Mouse (Mus musculus) urinary bladder, postnatal 14 days (tissue): ENCODE results near the gene Odf3l2.

Experiments
- DNase-seq: peaks from one replicate; pipeline ENCODE4 v3.0.0; 2021; ENCODE audit warnings: low spot score

Gene Odf3l2

GRCm38 (mm10) chr10:79670071-79670888, 24.7 kb upstream of the Odf3l2 start:
- DNase-seq: no peak

GRCm38 (mm10) chr10:79669576-79670057, 24.1 kb upstream of the Odf3l2 start:
- DNase-seq: peak; percentile 73

- peak; percentile 87 for DNase-seq
Measured at GRCm38 (mm10) chr10:79668771-79669575, 23.4 kb upstream of the Odf3l2 start, which contains the start of gene Tpgs1. Gene Tpgs1 (plus strand): TSS chr10:79669369.

GRCm38 (mm10) chr10:79668076-79668475, 22.5 kb upstream of the Odf3l2 start:
- no peak for DNase-seq

GRCm38 (mm10) chr10:79666493-79666892, 21.0 kb upstream of the Odf3l2 start:
- DNase-seq: no peak

- DNase-seq: no peak
Measured at GRCm38 (mm10) chr10:79665051-79665450, 19.5 kb upstream of the Odf3l2 start.

GRCm38 (mm10) chr10:79664131-79664665, 18.7 kb upstream of the Odf3l2 start, which contains the start of gene Madcam1:
Gene Madcam1 (plus strand): TSS chr10:79664559.
- DNase-seq: peak; percentile 66

- DNase-seq: no peak
Measured at GRCm38 (mm10) chr10:79661861-79662260, 16.3 kb upstream of the Odf3l2 start.

GRCm38 (mm10) chr10:79660298-79660697, 14.8 kb upstream of the Odf3l2 start:
- DNase-seq: no peak

GRCm38 (mm10) chr10:79658829-79659228, 13.3 kb upstream of the Odf3l2 start:
- no peak for DNase-seq

GRCm38 (mm10) chr10:79654946-79655395, 9.4 kb upstream of the Odf3l2 start:
- no peak for DNase-seq

GRCm38 (mm10) chr10:79652789-79653188, 7.3 kb upstream of the Odf3l2 start:
- no peak for DNase-seq

GRCm38 (mm10) chr10:79649070-79649751, 3.7 kb upstream of the Odf3l2 start:
- DNase-seq: peak; percentile 78

GRCm38 (mm10) chr10:79638486-79639204, 6.9 kb downstream of the Odf3l2 start:
- DNase-seq: peak; percentile 38

- DNase-seq: peak; percentile 41
Measured at GRCm38 (mm10) chr10:79637128-79638110, 8.1 kb downstream of the Odf3l2 start, which contains the start of gene Shc2. Gene Shc2 (minus strand): TSS chr10:79637918.

GRCm38 (mm10) chr10:79636287-79636686, 9.3 kb downstream of the Odf3l2 start:
- no peak for DNase-seq

- DNase-seq: no peak
Measured at GRCm38 (mm10) chr10:79633006-79633777, 12.3 kb downstream of the Odf3l2 start.

GRCm38 (mm10) chr10:79631432-79631831, 14.1 kb downstream of the Odf3l2 start:
- DNase-seq: no peak

GRCm38 (mm10) chr10:79628377-79628776, 17.2 kb downstream of the Odf3l2 start:
- DNase-seq: no peak
